Mouse (Mus musculus) stomach, postnatal 0 days (tissue): ENCODE measurements at regions not wholly inside any gene's neighbourhood (a gene's known extent, or its start where the extent isn't known, plus 50 kb on each side); places are given as distances from the start of the nearest gene placed in this dataset.

Experiments used
- CTCF ChIP-seq: IDR thresholded peaks from 2 replicates; pipeline ENCODE4 v1.5.1; 2016; ENCODE audit warnings: antibody characterized with exemption, low read depth, mild to moderate bottlenecking, moderate library complexity
- EP300 ChIP-seq: optimal IDR thresholded peaks from 2 replicates; pipeline ENCODE3; 2016; ENCODE audit warnings: antibody characterized with exemption

- TF ChIP-seq CTCF (no peak), EP300 (no peak)
Observed at GRCm38 (mm10) chr5:118334054-118334453, 89.0 kb downstream of the 2410131K14Rik start.
